Mouse (Mus musculus) thymus, postnatal 25 days (tissue): Measurements from ENCODE around the gene Hmgcs2.
A peak's percentile ranks its signal among the peaks of the same experiment; 100 is the strongest.

Experiments
- DNase-seq: peaks from one replicate; pipeline ENCODE4 v3.0.0; 2022

The Hmgcs2 gene

DNA sequence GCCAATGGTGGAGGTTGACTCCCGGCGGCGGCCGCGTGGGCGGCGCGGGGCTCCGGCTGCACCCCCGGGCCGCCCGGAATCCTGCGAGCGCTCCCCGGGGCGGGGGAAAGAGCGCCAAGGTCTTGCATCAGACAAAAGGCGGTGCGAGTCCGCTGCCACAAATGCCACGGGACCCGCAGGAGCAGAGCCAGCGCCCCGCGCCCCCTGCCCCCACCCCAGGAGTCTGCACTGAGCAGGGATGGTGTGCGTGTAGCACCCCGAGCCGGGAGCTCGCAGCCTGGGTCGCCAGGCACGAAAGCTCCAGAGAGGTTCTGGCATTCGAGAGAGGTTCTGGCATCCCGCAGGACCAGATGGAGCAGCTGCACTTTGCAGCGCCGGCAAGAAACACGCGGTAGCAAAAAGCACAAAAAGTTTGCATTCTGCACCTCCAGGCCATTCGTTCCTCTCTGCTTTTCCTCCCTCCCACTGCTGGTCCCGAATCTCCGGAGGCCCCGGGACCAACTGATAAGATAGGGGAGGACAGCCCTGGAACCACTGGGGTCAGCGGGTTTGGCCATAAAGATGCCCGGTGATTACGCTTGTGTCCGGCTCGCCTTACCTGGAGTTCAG, 59.0 kb downstream of the Hmgcs2 start:
- peak; percentile 65 for DNase-seq

DNA sequence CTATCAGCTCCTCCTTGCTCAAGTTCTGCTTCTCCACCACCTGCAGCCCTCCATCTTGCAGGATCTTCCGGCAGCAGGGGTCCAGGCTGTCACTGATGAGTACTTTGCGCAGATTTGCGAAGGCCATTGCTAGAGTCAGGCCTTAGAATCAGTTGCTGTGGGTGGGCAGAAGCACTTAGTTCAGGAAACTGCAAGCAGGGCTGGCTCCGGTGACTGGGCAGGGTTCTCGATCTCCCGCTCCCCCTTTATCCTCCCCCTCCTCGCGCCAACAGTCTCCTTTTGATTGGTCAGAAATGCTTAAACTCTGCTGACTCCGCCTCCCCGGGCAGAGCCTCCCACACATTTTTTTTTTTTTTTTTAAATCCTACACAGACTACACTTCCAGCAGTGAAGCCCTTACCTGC, 59.5 kb downstream of the Hmgcs2 start, which contains the start of gene Phgdh:
TSS of gene Phgdh (minus strand) at position 285 of the 404 bp plus-strand sequence.
- DNase-seq = peak; percentile 85

DNA sequence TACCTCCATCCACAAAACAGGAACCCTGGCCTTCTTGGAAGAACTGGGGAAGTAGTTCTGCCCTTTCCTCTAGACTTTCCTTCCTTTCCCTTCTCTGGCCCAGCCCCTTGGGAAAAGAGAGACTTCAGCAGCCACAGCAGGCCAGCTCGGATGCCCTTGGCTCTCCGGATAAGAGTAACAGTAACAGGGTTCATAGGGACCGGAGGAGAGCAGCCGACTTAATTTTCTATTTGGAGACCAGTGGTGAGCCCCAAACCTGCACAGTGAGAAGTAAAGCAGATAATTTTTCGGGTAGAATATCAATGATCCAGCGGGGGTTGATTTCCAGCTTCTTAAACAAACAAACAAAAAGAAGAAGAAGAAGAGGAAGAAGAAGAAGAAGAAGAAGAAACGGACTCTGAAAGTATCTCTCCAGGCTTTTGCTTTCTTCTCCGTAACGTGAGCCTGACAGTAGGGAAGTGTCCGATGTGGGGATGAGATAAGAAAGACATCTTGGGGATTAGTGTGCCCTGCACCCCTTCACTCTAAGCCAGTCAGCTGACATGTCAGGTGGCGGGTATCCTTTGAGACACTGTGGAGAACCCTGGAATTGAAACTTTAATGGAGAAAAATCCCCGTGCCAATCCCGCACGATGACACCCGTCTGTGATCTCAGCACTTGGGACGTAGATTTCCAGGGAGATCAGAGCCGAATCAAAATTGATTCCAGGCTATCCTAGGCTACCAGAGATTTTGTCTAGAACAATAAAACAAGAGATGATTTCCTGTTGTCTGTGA, 60.8 kb downstream of the Hmgcs2 start:
- DNase-seq = no peak

DNA sequence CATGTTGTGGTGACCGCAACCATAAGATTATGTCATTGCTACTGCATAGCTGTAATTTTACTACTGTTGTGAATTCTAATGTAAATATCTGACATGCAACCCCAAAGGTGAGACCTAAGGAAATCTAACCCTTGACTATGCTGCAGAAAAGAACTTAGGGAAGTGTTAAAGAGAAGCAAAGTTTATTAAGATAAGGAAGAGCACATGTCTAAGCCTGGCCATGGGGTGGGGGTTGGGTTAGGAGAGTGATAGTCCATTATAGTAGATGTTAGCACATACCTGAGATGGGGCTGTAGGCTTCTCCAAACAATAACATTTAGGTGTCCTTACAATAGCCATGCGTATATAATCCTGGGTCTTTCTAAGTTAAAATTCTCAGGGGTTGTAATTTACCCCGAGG, 63.0 kb downstream of the Hmgcs2 start:
- no peak for DNase-seq

DNA sequence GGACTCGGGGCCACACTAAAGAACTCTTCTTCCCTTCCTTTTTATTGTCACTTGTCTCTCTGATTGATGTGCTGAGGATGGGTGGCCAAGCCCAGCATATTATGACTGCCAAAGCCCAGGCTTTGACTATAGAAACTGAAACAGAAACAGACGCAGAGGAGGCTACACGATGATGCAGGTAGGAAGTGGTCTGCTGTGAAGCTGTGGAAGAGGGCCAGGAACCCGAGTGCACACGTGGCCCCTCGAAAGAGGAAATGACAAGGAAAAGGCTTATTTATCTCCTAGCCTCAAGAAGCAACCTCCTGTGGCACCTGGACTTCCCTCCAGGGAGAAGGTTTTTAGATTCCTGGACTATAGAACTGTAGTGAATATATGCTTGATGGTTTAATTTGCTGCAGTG, 67.9 kb downstream of the Hmgcs2 start:
- DNase-seq = peak; percentile 47

DNA sequence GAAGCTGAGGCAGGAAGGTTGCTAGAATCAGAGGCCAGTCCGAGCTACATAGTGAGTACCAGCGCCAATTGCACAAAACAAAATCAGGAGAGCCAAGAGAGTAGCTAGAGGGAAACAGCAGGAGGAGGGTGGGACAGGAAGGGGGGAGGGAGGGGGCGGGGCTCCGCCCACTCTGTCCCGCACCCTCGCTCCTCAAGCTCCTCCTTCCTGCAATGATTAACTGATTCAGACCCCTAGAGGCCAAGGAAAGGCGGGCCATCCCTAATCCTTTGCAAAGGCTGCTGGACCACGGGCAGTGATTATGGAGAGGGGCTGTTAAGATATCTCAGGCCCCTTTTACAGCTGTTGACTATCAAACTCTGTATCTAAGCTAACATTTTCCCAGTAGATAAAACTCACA, 68.5 kb downstream of the Hmgcs2 start:
- peak; percentile 21 for DNase-seq

DNA sequence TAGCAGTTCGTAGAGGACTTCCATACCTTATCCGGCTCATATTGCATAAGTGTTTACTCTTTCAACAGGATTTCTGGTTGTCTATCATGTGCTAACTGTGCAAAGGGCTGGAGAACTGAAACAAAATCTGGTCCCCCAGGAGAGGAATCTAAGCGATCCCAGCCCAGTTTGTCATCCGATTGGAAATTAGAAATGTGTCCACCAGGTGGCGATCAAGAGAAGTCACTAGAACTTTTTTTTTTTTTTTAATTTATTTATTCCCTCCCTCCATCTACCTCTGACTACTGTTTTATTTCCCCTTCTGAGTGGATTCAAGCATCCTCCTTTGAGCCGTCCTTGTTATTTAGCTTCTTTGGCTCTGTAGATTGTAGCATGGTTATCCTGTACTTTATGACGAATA, 73.7 kb downstream of the Hmgcs2 start:
- DNase-seq = peak; percentile 60

DNA sequence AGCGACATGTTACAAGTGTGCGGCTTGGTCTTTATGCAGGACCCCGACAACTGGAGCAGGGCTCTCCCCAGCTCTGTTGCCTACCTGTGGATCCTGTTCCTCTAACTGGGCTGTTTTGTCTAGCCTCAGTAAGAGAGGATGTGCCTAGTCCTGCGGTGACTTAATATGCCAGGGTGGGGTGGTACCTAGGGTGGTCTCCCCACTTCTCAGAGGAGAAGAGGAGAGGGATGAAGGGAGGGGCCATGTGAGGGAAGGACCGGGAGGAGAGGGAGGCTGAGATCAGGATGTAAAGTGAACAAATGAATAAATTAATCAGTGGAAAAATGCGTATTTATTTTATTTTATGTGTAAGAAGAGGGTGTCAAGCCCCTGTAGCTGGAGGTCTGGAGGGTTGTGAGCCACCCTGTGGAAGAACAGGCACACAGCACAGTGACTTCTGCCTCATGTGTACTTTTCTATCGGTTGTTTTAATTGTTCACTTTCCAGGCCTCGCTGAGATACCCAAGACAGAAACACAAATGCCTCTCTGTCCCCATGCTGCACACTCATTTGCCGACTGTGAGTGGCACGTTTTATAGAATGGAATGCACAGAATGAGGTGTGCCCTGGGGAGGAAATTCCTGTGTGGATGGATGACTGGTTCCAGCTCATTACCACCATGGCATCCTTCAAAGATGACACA, 75.2 kb downstream of the Hmgcs2 start:
- DNase-seq = no peak

DNA sequence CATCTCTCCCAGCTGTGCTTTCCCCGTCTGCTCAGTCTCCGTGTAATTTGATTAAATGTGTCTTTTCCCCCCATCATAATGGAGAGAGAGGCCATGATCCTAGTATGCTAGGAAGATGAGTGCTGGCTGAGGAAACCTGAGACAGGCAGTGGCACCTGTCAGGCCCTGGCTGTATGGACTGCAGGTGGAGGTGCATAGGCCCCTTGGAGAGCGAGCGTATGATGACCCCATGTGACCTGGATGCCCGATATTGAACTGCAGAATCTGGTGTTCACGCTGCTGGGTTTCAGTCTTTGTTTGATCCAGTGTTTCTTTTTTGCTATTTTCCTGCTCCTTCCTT, 75.8 kb downstream of the Hmgcs2 start:
- DNase-seq = no peak

DNA sequence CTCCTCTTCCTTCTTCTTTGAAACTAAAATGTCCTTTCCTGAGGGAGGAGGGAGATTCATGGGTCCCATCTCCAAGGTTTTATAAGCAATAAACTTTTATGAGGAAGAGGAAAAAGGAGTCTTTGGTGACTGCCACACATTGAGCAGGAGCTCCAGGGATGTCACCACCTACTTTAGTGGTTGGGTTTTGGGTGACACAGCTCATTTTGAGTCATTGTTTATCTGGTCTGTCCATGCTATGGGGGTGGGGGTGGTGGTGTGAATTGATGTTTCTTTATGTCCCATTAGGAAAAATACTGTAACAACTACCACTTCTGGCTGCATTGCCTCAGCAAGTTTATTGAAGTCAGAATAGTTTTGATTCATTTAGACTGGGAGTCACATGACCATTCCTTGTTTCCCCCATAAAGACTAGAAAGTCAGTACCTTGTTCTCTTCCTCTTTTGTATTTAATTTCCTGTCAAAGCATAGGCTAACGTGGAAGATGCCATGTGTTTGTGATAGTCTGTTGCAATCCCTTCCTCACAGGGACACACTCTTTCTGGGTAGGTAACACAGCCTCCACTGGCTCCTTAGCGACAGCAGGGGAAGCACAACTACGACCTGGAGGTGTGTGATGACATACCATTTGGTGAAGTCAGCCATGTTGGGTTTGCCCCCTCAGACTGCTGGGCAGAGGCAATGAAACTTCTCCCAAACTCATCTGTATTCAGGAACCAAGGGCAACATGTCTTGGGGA, 76.6 kb downstream of the Hmgcs2 start:
- DNase-seq = no peak
